Mouse (Mus musculus) midbrain, postnatal 0 days (tissue): Measurements from ENCODE around the gene Ldhd. TPM values are rescaled to one million over a fixed set of nuclear protein-coding genes. Genes with fewer than 3 reads are reported as not detected.

Experiments
- ATAC-seq: fragments of 200-750 bp; cut with Nextera tagmentation; 2 replicates; pipeline ENCODE4 v1.8.0; 2017; ENCODE audit warnings: moderate number of reproducible peaks, mild to moderate bottlenecking, moderate TSS enrichment, moderate library complexity; ENCODE audit not compliant: low FRiP score
- DNase-seq: peaks from one replicate; pipeline ENCODE4 v3.0.0-alpha.2; 2015; ENCODE audit warnings: low spot score
- H3K27ac ChIP-seq: fragments of 300-500 bp; sonication (generic); 2 replicates; pipeline ENCODE4 v1.5.1; 2014; ENCODE audit warnings: low read depth, mild to moderate bottlenecking, low read length, mixed read lengths
- H3K27me3 ChIP-seq: fragments of 300-500 bp; sonication (generic); 2 replicates; pipeline ENCODE4 v1.6.1; 2014; ENCODE audit warnings: low read length, control low read depth, mixed read lengths; ENCODE audit not compliant: insufficient read depth
- H3K36me3 ChIP-seq: fragments of 300-500 bp; sonication (generic); 2 replicates; pipeline ENCODE4 v1.6.1; 2014; ENCODE audit warnings: low read length, control low read depth, mixed read lengths; ENCODE audit not compliant: insufficient read depth
- H3K4me1 ChIP-seq: fragments of 300-500 bp; sonication (generic); 2 replicates; pipeline ENCODE4 v1.6.1; 2014; ENCODE audit warnings: mild to moderate bottlenecking, control low read depth, antibody characterized with exemption, low read length, mixed read lengths; ENCODE audit not compliant: insufficient read depth
- H3K4me2 ChIP-seq: fragments of 300-500 bp; sonication (generic); 2 replicates; pipeline ENCODE4 v1.6.1; 2014; ENCODE audit warnings: low read depth, mild to moderate bottlenecking, low read length, mixed read lengths; ENCODE audit not compliant: poor library complexity, severe bottlenecking
- H3K4me3 ChIP-seq: fragments of 300-500 bp; sonication (generic); 2 replicates; pipeline ENCODE4 v1.5.1; 2014; ENCODE audit warnings: low read depth, mild to moderate bottlenecking, low read length, moderate library complexity
- H3K9ac ChIP-seq: fragments of 300-500 bp; sonication (generic); replicated peaks from 2 replicates; pipeline ENCODE4 v1.6.1; 2014; ENCODE audit warnings: mild to moderate bottlenecking, low read length, moderate library complexity, mixed read lengths; ENCODE audit not compliant: poor library complexity, severe bottlenecking
- H3K9me3 ChIP-seq: fragments of 300-500 bp; sonication (generic); 2 replicates; pipeline ENCODE4 v1.6.1; 2016; ENCODE audit warnings: low read length, control low read depth
- CTCF ChIP-seq: IDR thresholded peaks from 2 replicates; pipeline ENCODE4 v1.5.1; 2016; ENCODE audit warnings: antibody characterized with exemption, mild to moderate bottlenecking
- WGBS: fragments of 180-500 bp; shearing (Covaris S2); extraction: QIAGEN DNeasy Blood & Tissue Kit; methylation state at CpG from one replicate; pipeline ENCODE4 v1.1.7; 2014; 5-methylcytosine and 5-hydroxymethylcytosine counted together
- polyA plus RNA-seq: library from polyadenylated mRNA; unstranded; fragments of >200 nt; fragmentation: Nextera tagmentation; extraction: Ambion mirVana; gene quantifications from 2 replicates; pipeline ENCODE4 v1.2.1, GENCODE M21; 2015
- total RNA-seq: library from RNA; depleted of rRNA; stranded (reverse); fragments of >200 nt; gene quantifications from 2 replicates; pipeline ENCODE4 v1.2.3, GENCODE M21; 2014

The Ldhd gene
- total and polyA plus RNA-seq, 2 experiments from 2014 or later, result 1.5 to 2.0 TPM

DNA sequence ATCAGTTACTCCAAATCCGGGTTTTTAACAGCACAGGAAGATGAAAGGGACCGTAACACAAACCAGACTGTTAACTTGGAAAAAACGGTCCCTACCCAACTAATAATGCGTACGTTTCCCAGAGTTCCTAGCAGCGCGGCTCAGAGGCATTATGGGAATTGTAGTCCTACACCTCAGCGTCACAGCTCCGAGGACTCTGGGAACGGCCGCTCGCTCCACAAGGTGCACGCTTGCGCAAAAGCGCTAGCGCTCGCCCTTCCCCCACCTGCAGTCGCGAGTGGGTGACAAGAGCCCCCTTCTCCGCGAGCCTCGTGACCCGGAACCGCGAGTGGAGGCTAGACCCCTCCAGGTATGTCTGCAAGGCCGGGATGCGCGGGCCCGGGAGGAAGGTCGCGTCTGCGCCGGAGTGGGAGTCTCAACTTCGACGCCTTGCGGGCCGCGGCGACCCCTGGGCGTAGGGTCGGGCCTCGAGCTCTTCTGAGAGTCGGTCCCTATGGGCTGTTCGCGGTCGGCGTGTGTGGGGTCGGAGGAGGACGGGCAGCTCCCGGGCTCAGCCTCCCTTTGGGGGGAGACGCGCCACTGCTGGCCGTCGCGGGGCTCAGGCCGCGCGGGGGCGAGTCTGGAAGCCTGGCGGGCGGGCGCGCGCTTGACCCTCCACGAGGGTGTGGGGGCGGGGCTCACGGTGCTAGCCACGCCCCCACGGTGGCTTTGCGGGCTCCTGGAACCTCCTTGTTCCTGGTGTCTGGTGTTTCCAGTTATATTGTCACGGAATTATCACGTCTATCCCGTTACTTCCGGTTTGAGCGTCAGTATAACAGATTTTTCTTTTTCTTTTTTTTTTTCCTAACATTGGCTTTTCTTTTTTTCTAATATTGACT lies 13.3 kb upstream of the Ldhd start, which contains the start of gene Zfp1:
TSS of gene Zfp1 (plus strand) at position 138 of the 878 bp plus-strand sequence.
- TF ChIP-seq CTCF, result 0 out of 2 replicates have a peak, but pooled peaks have one; percentile 7
- Histone ChIP-seq H3K36me3 (no peaks in the 10 kb centered on the region), H3K9ac (peak within 1 kb of the TSS; percentile 68), H3K27me3 (no peaks in the 10 kb centered on the region), H3K4me2 (peak within 1 kb of the TSS; percentile 52), H3K4me3 (peak within 1 kb of the TSS; percentile 57), H3K4me1 (0 out of 2 replicates have a peak, but pooled peaks cover under 1% of the 10 kb centered on the region), H3K9me3 (no peaks in the 10 kb centered on the region), H3K27ac (peak within 1 kb of the TSS; percentile 86)
- under 1% methylated on average over 69 of the region's 75 CpGs for WGBS
- ATAC-seq (peak; percentile 99), DNase-seq (peak; percentile 98)

DNA sequence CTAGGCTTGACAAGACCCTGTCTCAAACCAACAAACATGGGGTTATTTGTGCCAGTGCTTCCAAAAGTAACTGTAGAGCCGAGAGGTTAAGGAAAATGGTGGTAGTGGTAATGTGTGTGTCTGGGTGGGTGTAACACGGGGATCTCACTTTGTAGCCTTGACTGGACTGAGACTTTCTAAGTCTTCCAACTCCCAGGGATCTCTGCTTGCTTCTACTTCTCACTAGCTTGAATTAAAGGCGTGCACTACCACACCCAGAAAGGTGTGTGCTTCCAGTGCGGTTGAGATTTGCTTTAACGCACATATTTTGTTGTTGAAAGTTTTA lies 12.7 kb upstream of the Ldhd start:
- ATAC-seq (0 out of 2 replicates have a peak, but pooled peaks have one; percentile 20), DNase-seq (no peak)
- Histone ChIP-seq H3K9ac (no peak overlapping the region), H3K36me3 (no peaks in the 10 kb centered on the region), H3K4me1 (no peaks in the 10 kb centered on the region), H3K9me3 (no peaks in the 10 kb centered on the region), H3K27me3 (no peaks in the 10 kb centered on the region), H3K27ac (no peak overlapping the region), H3K4me2 (peak overlapping the region; percentile 52), H3K4me3 (peak overlapping the region; percentile 57)
- WGBS, result 10% methylated on average over 5 of the region's 5 CpGs
- TF ChIP-seq CTCF, result no peak

DNA sequence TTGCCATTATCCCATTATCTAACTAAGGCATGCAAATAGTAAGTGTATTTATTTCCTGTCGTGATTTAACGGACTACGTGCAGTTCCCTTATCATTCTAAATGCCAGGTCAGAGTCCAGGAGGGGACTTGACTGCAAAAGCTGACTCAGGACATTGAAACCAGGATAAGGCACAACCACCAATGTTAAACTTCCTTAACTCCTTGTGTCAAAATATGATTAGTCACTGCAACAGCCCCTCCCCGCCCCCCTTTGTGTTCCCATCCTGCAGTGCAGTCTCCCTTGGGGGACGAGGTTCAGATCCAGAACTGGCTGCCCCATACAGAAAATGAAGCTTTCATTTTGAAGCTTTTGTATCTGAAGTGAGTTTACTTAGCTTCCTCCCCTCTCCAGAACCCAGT lies 12.3 kb upstream of the Ldhd start:
- no peak overlapping the region for H3K9ac ChIP-seq
- no peak for DNase-seq
- H3K4me1 ChIP-seq, result no peaks in the 10 kb centered on the region
- H3K27ac ChIP-seq, result no peak overlapping the region
- ATAC-seq, result no peak
- H3K27me3 ChIP-seq, result no peaks in the 10 kb centered on the region
- H3K9me3 ChIP-seq, result no peaks in the 10 kb centered on the region
- no peaks in the 10 kb centered on the region for H3K36me3 ChIP-seq
- no peak for TF ChIP-seq CTCF
- H3K4me2 ChIP-seq, result peak overlapping the region; percentile 52
- no peak overlapping the region for H3K4me3 ChIP-seq
- 62% methylated on average over 5 of the region's 5 CpGs for WGBS

DNA sequence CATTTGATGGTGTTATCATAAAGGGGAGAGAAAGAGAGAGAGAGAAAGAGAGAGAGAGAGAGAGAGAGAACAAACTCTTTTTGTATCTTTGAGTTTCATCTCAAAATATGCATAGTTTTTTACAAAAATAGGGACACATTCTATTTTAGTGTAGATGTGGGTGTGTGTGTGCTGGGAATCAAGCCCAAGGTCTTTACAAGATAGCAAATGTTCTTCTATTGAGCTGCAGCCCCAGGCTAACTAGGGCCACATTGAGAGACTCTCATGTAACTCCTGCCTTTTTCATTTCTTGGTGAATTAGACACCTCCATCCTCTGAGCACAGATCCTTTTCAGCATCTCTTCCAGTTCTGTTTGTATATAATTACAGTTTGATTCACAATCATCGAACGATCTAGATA lies 10.9 kb upstream of the Ldhd start:
- H3K36me3 ChIP-seq, result no peaks in the 10 kb centered on the region
- H3K9ac ChIP-seq, result no peak overlapping the region
- no peak for ATAC-seq
- no peak for DNase-seq
- no peak overlapping the region for H3K27ac ChIP-seq
- no peaks in the 10 kb centered on the region for H3K9me3 ChIP-seq
- H3K4me2 ChIP-seq, result no peak overlapping the region
- H3K27me3 ChIP-seq, result no peaks in the 10 kb centered on the region
- 93% methylated on average over 2 of the region's 2 CpGs for WGBS
- no peak for TF ChIP-seq CTCF
- H3K4me3 ChIP-seq, result no peak overlapping the region
- no peaks in the 10 kb centered on the region for H3K4me1 ChIP-seq

DNA sequence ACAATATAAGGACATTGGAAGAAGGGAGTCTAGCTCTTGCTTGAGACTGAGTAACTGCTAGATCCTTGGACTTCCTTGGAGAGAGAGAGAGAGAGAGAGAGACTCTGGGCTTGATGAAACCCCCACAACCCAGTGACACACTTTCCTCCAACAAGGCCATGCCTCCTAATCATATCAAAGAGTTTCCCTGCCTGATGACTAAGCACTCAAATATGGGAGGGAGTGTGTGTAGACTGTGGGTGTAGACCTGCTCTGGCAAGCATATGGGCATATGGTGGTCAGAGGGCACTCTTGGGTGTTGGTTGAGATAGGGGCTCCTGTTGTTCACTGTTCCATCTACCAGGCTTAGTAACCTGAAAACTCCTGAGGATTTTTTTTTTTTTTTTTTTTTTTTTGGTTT lies 7.9 kb upstream of the Ldhd start:
- TF ChIP-seq CTCF, result no peak
- ATAC-seq, result no peak
- no peak overlapping the region for H3K27ac ChIP-seq

DNA sequence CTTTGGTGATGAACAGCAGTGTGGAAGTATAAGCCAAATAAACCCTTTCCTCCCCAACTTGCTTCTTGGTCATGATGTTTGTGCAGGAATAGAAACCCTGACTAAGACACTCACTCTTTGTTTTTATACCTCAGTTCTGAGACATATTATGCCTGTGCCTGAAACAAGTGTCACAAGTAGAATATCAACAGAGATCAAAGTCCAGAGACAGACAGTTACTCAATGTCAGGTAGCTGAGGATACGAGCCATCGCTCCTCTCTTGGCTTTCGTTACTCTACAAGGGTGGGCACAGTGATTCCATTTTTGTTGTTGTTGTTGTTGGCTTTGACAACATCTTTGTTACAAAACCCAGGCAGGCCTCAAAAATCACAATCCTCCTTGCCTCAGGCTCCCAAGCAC lies 2.8 kb upstream of the Ldhd start:
- WGBS, result 97% methylated on average over 3 of the region's 3 CpGs

More for the DNA sequence above, 7.9 kb upstream of the Ldhd start:
- Histone ChIP-seq H3K9ac (no peak overlapping the region), H3K36me3 (no peaks in the 10 kb centered on the region), H3K9me3 (no peaks in the 10 kb centered on the region), H3K4me2 (no peak overlapping the region), H3K27me3 (no peaks in the 10 kb centered on the region), H3K4me3 (no peak overlapping the region), H3K4me1 (no peaks in the 10 kb centered on the region)
- DNase-seq, result no peak

More for the DNA sequence above, 2.8 kb upstream of the Ldhd start:
- Histone ChIP-seq H3K4me2 (no peak overlapping the region), H3K27me3 (no peaks in the 10 kb centered on the region), H3K36me3 (no peaks in the 10 kb centered on the region), H3K9me3 (no peaks in the 10 kb centered on the region), H3K4me3 (no peak overlapping the region), H3K4me1 (no peaks in the 10 kb centered on the region; the same call in 1 of the 2 replicates), H3K9ac (no peak overlapping the region), H3K27ac (no peak overlapping the region)
- no peak for ATAC-seq
- DNase-seq, result no peak
- no peak for TF ChIP-seq CTCF
